Mouse (Mus musculus): ENCODE results near the gene Chchd6. TPM values are rescaled to one million over a fixed set of nuclear protein-coding genes. Genes with fewer than 3 reads are reported as not detected.

Chchd6 gene
- polyA plus RNA-seq, 1 experiment = 167 TPM

- Histone ChIP-seq H3K4me3 (ENCODE audit: insufficient read depth, low read length) (no peak overlapping the region), H3K4me1 (ENCODE audit: control insufficient read depth, insufficient read depth, low read length) (no peaks in the 10 kb centered on the region), H3K27ac (ENCODE audit: insufficient read depth, low read length) (no peak overlapping the region)
- TF ChIP-seq POLR2A (IDR thresholded peaks at IDR 0.05; ENCODE audit: extremely low read depth, insufficient read depth, low read length) = no peak
Measured at GRCm38 (mm10) chr6:89404964-89405363, 190.5 kb downstream of the Chchd6 start.

- Histone ChIP-seq H3K4me1 (ENCODE audit: control insufficient read depth, insufficient read depth, low read length) (no peaks in the 10 kb centered on the region), H3K4me3 (ENCODE audit: insufficient read depth, low read length) (no peak overlapping the region), H3K27ac (ENCODE audit: insufficient read depth, low read length) (no peak overlapping the region)
- TF ChIP-seq POLR2A (IDR thresholded peaks at IDR 0.05; ENCODE audit: extremely low read depth, insufficient read depth, low read length) (no peak), CTCF (IDR thresholded peaks at IDR 0.05; ENCODE audit: extremely low read depth, insufficient read depth, low read length) (no peak)
Measured at GRCm38 (mm10) chr6:89403257-89404225, 191.9 kb downstream of the Chchd6 start.

- TF ChIP-seq CTCF (IDR thresholded peaks at IDR 0.05; ENCODE audit: extremely low read depth, insufficient read depth, low read length) (no peak), POLR2A (IDR thresholded peaks at IDR 0.05; ENCODE audit: extremely low read depth, insufficient read depth, low read length) (no peak)
- Histone ChIP-seq H3K27ac (ENCODE audit: insufficient read depth, low read length) (no peak overlapping the region), H3K4me3 (ENCODE audit: insufficient read depth, low read length) (no peak overlapping the region), H3K4me1 (ENCODE audit: control insufficient read depth, insufficient read depth, low read length) (no peaks in the 10 kb centered on the region)
Measured at GRCm38 (mm10) chr6:89402406-89402805, 193.0 kb downstream of the Chchd6 start.

- peaks cover 3% of the 10 kb centered on the region; the same call in 1 of the 2 replicates for H3K4me1 ChIP-seq (ENCODE audit: control insufficient read depth, insufficient read depth, low read length)
- no peak for TF ChIP-seq CTCF (IDR thresholded peaks at IDR 0.05; ENCODE audit: extremely low read depth, insufficient read depth, low read length)
- TF ChIP-seq POLR2A (IDR thresholded peaks at IDR 0.05; ENCODE audit: extremely low read depth, insufficient read depth, low read length) = no peak
- no peak overlapping the region for H3K27ac ChIP-seq (ENCODE audit: insufficient read depth, low read length)
- H3K4me3 ChIP-seq (ENCODE audit: insufficient read depth, low read length) = no peak overlapping the region
Measured at GRCm38 (mm10) chr6:89399564-89399963, 195.9 kb downstream of the Chchd6 start.

- H3K4me1 ChIP-seq (ENCODE audit: control insufficient read depth, insufficient read depth, low read length) = peaks cover 3% of the 10 kb centered on the region; the same call in 1 of the 2 replicates
- TF ChIP-seq POLR2A (IDR thresholded peaks at IDR 0.05; ENCODE audit: extremely low read depth, insufficient read depth, low read length) = no peak
- no peak for TF ChIP-seq CTCF (IDR thresholded peaks at IDR 0.05; ENCODE audit: extremely low read depth, insufficient read depth, low read length)
- H3K27ac ChIP-seq (ENCODE audit: insufficient read depth, low read length) = no peak overlapping the region
- H3K4me3 ChIP-seq (ENCODE audit: insufficient read depth, low read length) = no peak overlapping the region
Measured at GRCm38 (mm10) chr6:89397919-89398318, 197.5 kb downstream of the Chchd6 start.

GRCm38 (mm10) chr6:89393820-89394219, 201.6 kb downstream of the Chchd6 start:
- Histone ChIP-seq H3K4me1 (ENCODE audit: control insufficient read depth, insufficient read depth, low read length) (peaks cover 3% of the 10 kb centered on the region; the same call in 1 of the 2 replicates), H3K27ac (ENCODE audit: insufficient read depth, low read length) (no peak overlapping the region), H3K4me3 (ENCODE audit: insufficient read depth, low read length) (no peak overlapping the region)
- no peak for TF ChIP-seq POLR2A (IDR thresholded peaks at IDR 0.05; ENCODE audit: extremely low read depth, insufficient read depth, low read length)
- TF ChIP-seq CTCF (IDR thresholded peaks at IDR 0.05; ENCODE audit: extremely low read depth, insufficient read depth, low read length) = no peak

- TF ChIP-seq CTCF (IDR thresholded peaks at IDR 0.05; ENCODE audit: extremely low read depth, insufficient read depth, low read length) (no peak), POLR2A (IDR thresholded peaks at IDR 0.05; ENCODE audit: extremely low read depth, insufficient read depth, low read length) (no peak)
- Histone ChIP-seq H3K27ac (ENCODE audit: insufficient read depth, low read length) (no peak overlapping the region), H3K4me3 (ENCODE audit: insufficient read depth, low read length) (no peak overlapping the region), H3K4me1 (ENCODE audit: control insufficient read depth, insufficient read depth, low read length) (peaks cover 3% of the 10 kb centered on the region; the same call in 1 of the 2 replicates)
Measured at GRCm38 (mm10) chr6:89392213-89392612, 203.2 kb downstream of the Chchd6 start.

- TF ChIP-seq POLR2A (IDR thresholded peaks at IDR 0.05; ENCODE audit: extremely low read depth, insufficient read depth, low read length) (no peak), CTCF (IDR thresholded peaks at IDR 0.05; ENCODE audit: extremely low read depth, insufficient read depth, low read length) (no peak)
Measured at GRCm38 (mm10) chr6:89389771-89390170, 205.7 kb downstream of the Chchd6 start.

GRCm38 (mm10) chr6:89386956-89387355, 208.5 kb downstream of the Chchd6 start:
- TF ChIP-seq POLR2A (IDR thresholded peaks at IDR 0.05; ENCODE audit: extremely low read depth, insufficient read depth, low read length) = no peak
- no peak for TF ChIP-seq CTCF (IDR thresholded peaks at IDR 0.05; ENCODE audit: extremely low read depth, insufficient read depth, low read length)
- Histone ChIP-seq H3K4me3 (ENCODE audit: insufficient read depth, low read length) (no peak overlapping the region), H3K4me1 (ENCODE audit: control insufficient read depth, insufficient read depth, low read length) (no peaks in the 10 kb centered on the region), H3K27ac (ENCODE audit: insufficient read depth, low read length) (no peak overlapping the region)

More at GRCm38 (mm10) chr6:89389771-89390170, 205.7 kb downstream of the Chchd6 start:
- Histone ChIP-seq H3K4me1 (ENCODE audit: control insufficient read depth, insufficient read depth, low read length) (no peaks in the 10 kb centered on the region), H3K4me3 (ENCODE audit: insufficient read depth, low read length) (no peak overlapping the region), H3K27ac (ENCODE audit: insufficient read depth, low read length) (no peak overlapping the region)

GRCm38 (mm10) chr6:89384699-89385098, 210.8 kb downstream of the Chchd6 start:
- Histone ChIP-seq H3K4me1 (ENCODE audit: control insufficient read depth, insufficient read depth, low read length) (no peaks in the 10 kb centered on the region), H3K4me3 (ENCODE audit: insufficient read depth, low read length) (no peak overlapping the region), H3K27ac (ENCODE audit: insufficient read depth, low read length) (no peak overlapping the region)
- TF ChIP-seq CTCF (IDR thresholded peaks at IDR 0.05; ENCODE audit: extremely low read depth, insufficient read depth, low read length) (no peak), POLR2A (IDR thresholded peaks at IDR 0.05; ENCODE audit: extremely low read depth, insufficient read depth, low read length) (no peak)
